Mouse (Mus musculus) cerebellum, adult 2 months (tissue): ENCODE results near the gene Zfp747.

ENCODE experiments used
- CTCF ChIP-seq: fragments of 200-500 bp; IDR thresholded peaks from 2 replicates; pipeline ENCODE4 v1.5.1; 2011; ENCODE audit warnings: low read depth, mild to moderate bottlenecking, control low read depth, low read length, moderate library complexity, borderline replicate concordance; ENCODE audit not compliant: insufficient read depth
- POLR2A ChIP-seq: fragments of 200-500 bp; IDR thresholded peaks from 2 replicates; pipeline ENCODE4 v1.6.1; 2011; ENCODE audit warnings: low read length, control low read depth, borderline replicate concordance; ENCODE audit not compliant: insufficient read depth

- TF ChIP-seq CTCF (no peak), POLR2A (no peak)
Measured at GRCm38 (mm10) chr7:127337636-127338035, 38.2 kb downstream of the Zfp747 start.
